Mouse (Mus musculus): Measurements from ENCODE around the gene Crhr2.

Gene Crhr2

DNA sequence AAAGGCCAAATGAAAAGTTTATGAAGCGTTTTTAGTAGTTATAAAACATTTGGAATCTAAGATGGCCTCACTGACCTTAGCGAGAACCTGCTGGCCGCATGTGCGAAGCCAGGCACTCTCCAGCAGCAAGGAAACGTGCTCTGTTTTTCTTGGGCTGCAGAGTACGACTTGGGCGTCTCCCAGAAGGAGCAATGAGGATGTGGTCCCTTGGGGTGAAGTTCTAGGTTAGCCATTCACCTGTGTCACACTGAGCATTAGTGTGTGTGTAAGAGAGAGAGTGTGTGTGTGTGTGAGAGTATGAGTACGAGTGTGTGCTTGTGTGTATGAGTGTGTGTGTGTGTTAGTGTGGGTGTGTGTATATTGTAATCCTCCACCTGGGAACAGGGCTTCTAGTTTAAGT lies 89.6 kb downstream of the Crhr2 start:
- no peak for DNase-seq
